Mouse (Mus musculus): ENCODE data around the gene Morc4. TPM values are rescaled to one million over a fixed set of nuclear protein-coding genes. Genes with fewer than 3 reads are reported as not detected.

The Morc4 gene
- polyA plus RNA-seq, 1 experiment from 2014 or later: 8.4 TPM

DNA sequence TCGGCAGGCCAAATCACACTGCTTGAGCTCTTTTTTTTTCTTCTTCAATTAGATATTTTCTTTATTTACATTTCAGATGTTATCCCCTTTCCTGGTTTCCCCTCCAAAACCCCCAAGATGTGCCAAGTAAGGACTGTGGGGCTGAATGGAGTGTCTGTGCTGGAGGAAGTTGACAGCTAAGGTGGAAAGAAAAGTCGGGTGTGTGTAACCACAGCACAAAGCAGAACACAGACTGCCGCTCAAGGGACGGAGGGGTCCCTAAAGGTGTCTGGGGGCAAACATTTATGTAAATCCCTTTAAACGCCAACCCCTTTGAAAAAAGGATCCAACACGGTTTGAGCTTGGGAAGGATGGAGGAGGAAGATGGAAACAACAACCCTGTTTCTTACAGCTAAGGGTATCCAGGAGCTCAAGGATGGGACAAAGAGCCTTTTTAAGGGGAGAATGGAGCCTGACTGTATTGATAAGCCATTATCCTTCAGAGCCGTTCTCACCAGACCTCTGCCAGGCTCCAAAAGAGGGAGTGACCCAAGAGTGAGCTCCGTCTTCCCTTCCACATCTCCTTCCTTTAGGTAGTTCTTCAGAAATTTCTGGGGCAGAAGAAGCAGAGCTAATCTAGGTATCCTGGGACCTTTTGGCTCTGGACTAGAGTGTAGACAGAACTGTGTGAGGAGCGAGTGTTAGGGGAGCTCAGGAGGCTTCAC is 58.0 kb downstream of the Morc4 start:
- H3K36me3 ChIP-seq (ENCODE audit: control insufficient read depth, insufficient read depth, low read length): no peaks in the 10 kb centered on the region
- H3K9me3 ChIP-seq (ENCODE audit: control insufficient read depth, low read length): no peaks in the 10 kb centered on the region
- ATAC-seq (replicated peaks; ENCODE audit: low FRiP score): no peak
- H3K27me3 ChIP-seq (ENCODE audit: control insufficient read depth, insufficient read depth, low read length): peaks cover 5% of the 10 kb centered on the region; the same call in 1 of the 2 replicates
- 80% methylated on average over 9 of the region's 9 CpGs for WGBS
- H3K4me2 ChIP-seq (ENCODE audit: low read depth, low read length, severe bottlenecking): no peak overlapping the region
- no peak overlapping the region for H3K27ac ChIP-seq (ENCODE audit: low read depth, low read length)
- H3K4me3 ChIP-seq (ENCODE audit: low read depth, low read length): no peak overlapping the region
- no peak for DNase-seq (ENCODE audit: low spot score)
- no peaks in the 10 kb centered on the region for H3K4me1 ChIP-seq (replicated peaks; ENCODE audit: control insufficient read depth, insufficient read depth, low read length)
- H3K9ac ChIP-seq (ENCODE audit: low read length): no peak overlapping the region

GRCm38 (mm10) chrX:139812636-139813298 is 58.7 kb downstream of the Morc4 start:
- ATAC-seq (replicated peaks; ENCODE audit: low FRiP score): no peak
- H3K4me1 ChIP-seq (replicated peaks; ENCODE audit: control insufficient read depth, insufficient read depth, low read length): no peaks in the 10 kb centered on the region
- H3K27me3 ChIP-seq (ENCODE audit: control insufficient read depth, insufficient read depth, low read length): peaks cover 5% of the 10 kb centered on the region
- no peak for DNase-seq (ENCODE audit: low spot score)
- WGBS: 83% methylated on average over 3 of the region's 3 CpGs
- H3K4me2 ChIP-seq (ENCODE audit: low read depth, low read length, severe bottlenecking): no peak overlapping the region
- no peak overlapping the region for H3K9ac ChIP-seq (ENCODE audit: low read length)
- H3K27ac ChIP-seq (ENCODE audit: low read depth, low read length): no peak overlapping the region
- no peaks in the 10 kb centered on the region for H3K36me3 ChIP-seq (ENCODE audit: control insufficient read depth, insufficient read depth, low read length)
- H3K4me3 ChIP-seq (ENCODE audit: low read depth, low read length): no peak overlapping the region
- no peaks in the 10 kb centered on the region for H3K9me3 ChIP-seq (ENCODE audit: control insufficient read depth, low read length)

- ATAC-seq (replicated peaks; ENCODE audit: low FRiP score) (no peak), DNase-seq (ENCODE audit: low spot score) (no peak)
- Histone ChIP-seq H3K27me3 (ENCODE audit: control insufficient read depth, insufficient read depth, low read length) (peaks cover 5% of the 10 kb centered on the region), H3K9ac (ENCODE audit: low read length) (no peak overlapping the region), H3K4me3 (ENCODE audit: low read depth, low read length) (no peak overlapping the region), H3K27ac (ENCODE audit: low read depth, low read length) (no peak overlapping the region), H3K36me3 (ENCODE audit: control insufficient read depth, insufficient read depth, low read length) (no peaks in the 10 kb centered on the region), H3K4me1 (replicated peaks; ENCODE audit: control insufficient read depth, insufficient read depth, low read length) (no peaks in the 10 kb centered on the region), H3K9me3 (ENCODE audit: control insufficient read depth, low read length) (no peaks in the 10 kb centered on the region), H3K4me2 (ENCODE audit: low read depth, low read length, severe bottlenecking) (no peak overlapping the region)
- 89% methylated on average over 10 of the region's 10 CpGs for WGBS
Observed at GRCm38 (mm10) chrX:139808501-139808900, 63.0 kb downstream of the Morc4 start.

GRCm38 (mm10) chrX:139808085-139808484 is 63.4 kb downstream of the Morc4 start:
- Histone ChIP-seq H3K9ac (ENCODE audit: low read length) (no peak overlapping the region), H3K9me3 (ENCODE audit: control insufficient read depth, low read length) (no peaks in the 10 kb centered on the region), H3K27ac (ENCODE audit: low read depth, low read length) (no peak overlapping the region), H3K4me1 (replicated peaks; ENCODE audit: control insufficient read depth, insufficient read depth, low read length) (no peaks in the 10 kb centered on the region), H3K27me3 (ENCODE audit: control insufficient read depth, insufficient read depth, low read length) (peaks cover 5% of the 10 kb centered on the region), H3K4me2 (ENCODE audit: low read depth, low read length, severe bottlenecking) (no peak overlapping the region), H3K4me3 (ENCODE audit: low read depth, low read length) (no peak overlapping the region), H3K36me3 (ENCODE audit: control insufficient read depth, insufficient read depth, low read length) (no peaks in the 10 kb centered on the region)
- WGBS: 66% methylated on average over 4 of the region's 4 CpGs
- ATAC-seq (replicated peaks; ENCODE audit: low FRiP score): no peak
- DNase-seq (ENCODE audit: low spot score): no peak

DNA sequence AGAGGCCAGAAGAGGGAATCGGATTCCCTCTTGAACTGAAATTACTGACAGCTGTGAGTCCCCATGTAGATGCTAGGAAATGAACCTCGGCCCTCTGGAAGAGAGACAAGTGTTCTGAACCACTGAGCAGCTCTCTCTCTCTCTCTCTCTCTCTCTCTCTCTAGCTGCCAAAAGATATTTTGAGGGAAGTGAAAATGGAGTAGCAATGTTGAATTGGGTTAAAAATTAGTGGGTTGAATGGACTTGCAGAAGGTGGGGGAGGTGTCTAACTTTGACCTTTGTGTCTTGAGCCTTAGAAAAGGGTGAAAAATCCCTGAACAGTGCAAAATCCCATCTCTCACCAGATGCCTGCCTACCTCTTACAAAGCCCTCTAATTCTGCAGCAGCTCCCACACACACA is 64.1 kb downstream of the Morc4 start:
- Histone ChIP-seq H3K4me2 (ENCODE audit: low read depth, low read length, severe bottlenecking) (no peak overlapping the region), H3K36me3 (ENCODE audit: control insufficient read depth, insufficient read depth, low read length) (no peaks in the 10 kb centered on the region), H3K27ac (ENCODE audit: low read depth, low read length) (no peak overlapping the region), H3K4me3 (ENCODE audit: low read depth, low read length) (no peak overlapping the region), H3K9ac (ENCODE audit: low read length) (no peak overlapping the region), H3K4me1 (replicated peaks; ENCODE audit: control insufficient read depth, insufficient read depth, low read length) (no peaks in the 10 kb centered on the region), H3K9me3 (ENCODE audit: control insufficient read depth, low read length) (no peaks in the 10 kb centered on the region), H3K27me3 (ENCODE audit: control insufficient read depth, insufficient read depth, low read length) (peaks cover 2% of the 10 kb centered on the region)
- WGBS: 65% methylated on average over 2 of the region's 2 CpGs
- no peak for DNase-seq (ENCODE audit: low spot score)
- ATAC-seq (replicated peaks; ENCODE audit: low FRiP score): no peak

DNA sequence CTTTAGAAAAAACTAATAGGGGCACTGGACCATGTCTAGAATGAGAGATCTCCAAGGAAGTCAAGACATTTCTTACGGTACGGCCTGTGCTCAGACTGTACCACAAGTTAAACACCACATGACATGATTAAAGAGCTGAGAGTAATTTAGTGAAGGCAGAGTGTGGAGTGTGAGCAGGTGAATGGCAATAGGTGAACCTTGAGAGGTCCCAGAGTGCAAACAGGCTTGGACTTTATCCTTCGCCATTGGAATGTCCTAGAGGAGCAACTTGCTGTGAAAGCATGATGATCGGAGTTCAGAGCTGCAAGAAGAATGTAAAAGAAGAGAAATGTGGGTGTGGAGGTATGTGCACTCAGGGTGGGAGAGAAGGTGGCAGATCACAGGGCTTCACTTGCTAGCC is 65.6 kb downstream of the Morc4 start:
- Histone ChIP-seq H3K4me3 (ENCODE audit: low read depth, low read length) (no peak overlapping the region), H3K9ac (ENCODE audit: low read length) (no peak overlapping the region), H3K36me3 (ENCODE audit: control insufficient read depth, insufficient read depth, low read length) (no peaks in the 10 kb centered on the region), H3K9me3 (ENCODE audit: control insufficient read depth, low read length) (no peaks in the 10 kb centered on the region), H3K27ac (ENCODE audit: low read depth, low read length) (no peak overlapping the region), H3K4me2 (ENCODE audit: low read depth, low read length, severe bottlenecking) (no peak overlapping the region), H3K4me1 (replicated peaks; ENCODE audit: control insufficient read depth, insufficient read depth, low read length) (no peaks in the 10 kb centered on the region), H3K27me3 (ENCODE audit: control insufficient read depth, insufficient read depth, low read length) (peaks cover 2% of the 10 kb centered on the region)
- 97% methylated on average over 4 of the region's 4 CpGs for WGBS
- no peak for ATAC-seq (replicated peaks; ENCODE audit: low FRiP score)
- DNase-seq (ENCODE audit: low spot score): no peak

DNA sequence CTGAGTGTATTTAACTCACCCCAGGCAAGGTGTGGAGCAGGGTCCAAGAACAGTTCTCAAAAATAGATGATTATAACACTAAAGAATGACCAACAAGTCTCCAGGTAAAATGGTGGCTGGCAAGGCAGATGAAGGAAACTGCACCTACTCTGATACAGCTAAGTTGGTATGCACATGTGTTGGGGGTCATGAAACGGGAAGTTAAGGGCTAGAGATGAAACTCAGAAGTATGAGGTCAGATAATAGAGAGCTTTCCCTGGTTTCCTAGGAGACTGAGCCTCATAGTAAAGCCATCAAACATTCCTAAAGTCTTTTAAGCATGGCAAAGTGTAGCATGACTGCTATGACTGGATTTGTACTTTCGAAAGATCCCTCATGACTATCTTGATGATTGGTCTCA is 68.4 kb downstream of the Morc4 start:
- no peak overlapping the region for H3K9ac ChIP-seq (ENCODE audit: low read length)
- H3K27me3 ChIP-seq (ENCODE audit: control insufficient read depth, insufficient read depth, low read length): no peaks in the 10 kb centered on the region; the same call in none of the 2 replicates
- DNase-seq (ENCODE audit: low spot score): no peak
- H3K4me2 ChIP-seq (ENCODE audit: low read depth, low read length, severe bottlenecking): no peak overlapping the region
- H3K27ac ChIP-seq (ENCODE audit: low read depth, low read length): no peak overlapping the region
- 75% methylated on average over 2 of the region's 2 CpGs for WGBS
- H3K4me3 ChIP-seq (ENCODE audit: low read depth, low read length): no peak overlapping the region
- no peaks in the 10 kb centered on the region for H3K36me3 ChIP-seq (ENCODE audit: control insufficient read depth, insufficient read depth, low read length)
- no peaks in the 10 kb centered on the region for H3K4me1 ChIP-seq (replicated peaks; ENCODE audit: control insufficient read depth, insufficient read depth, low read length)
- no peaks in the 10 kb centered on the region for H3K9me3 ChIP-seq (ENCODE audit: control insufficient read depth, low read length)
- no peak for ATAC-seq (replicated peaks; ENCODE audit: low FRiP score)

GRCm38 (mm10) chrX:139800406-139800878 is 71.0 kb downstream of the Morc4 start, which contains the start of gene Cldn2:
Gene Cldn2, plus strand, starts transcription at chrX:139800828.
- WGBS: 62% methylated on average over 8 of the region's 8 CpGs
- Histone ChIP-seq H3K4me2 (ENCODE audit: low read depth, low read length, severe bottlenecking) (no peak within 1 kb of the TSS), H3K4me1 (replicated peaks; ENCODE audit: control insufficient read depth, insufficient read depth, low read length) (no peaks in the 10 kb centered on the region), H3K9ac (ENCODE audit: low read length) (no peak within 1 kb of the TSS), H3K27ac (ENCODE audit: low read depth, low read length) (no peak within 1 kb of the TSS), H3K36me3 (ENCODE audit: control insufficient read depth, insufficient read depth, low read length) (no peaks in the 10 kb centered on the region), H3K9me3 (ENCODE audit: control insufficient read depth, low read length) (no peaks in the 10 kb centered on the region), H3K4me3 (ENCODE audit: low read depth, low read length) (no peak within 1 kb of the TSS), H3K27me3 (ENCODE audit: control insufficient read depth, insufficient read depth, low read length) (no peaks in the 10 kb centered on the region; the same call in 1 of the 2 replicates)
- DNase-seq (ENCODE audit: low spot score) (no peak), ATAC-seq (replicated peaks; ENCODE audit: low FRiP score) (no peak)
